Mouse (Mus musculus) CH12.LX (cell line): ENCODE results near the gene Mctp1.

Experiments
- EP300 ChIP-seq: IDR thresholded peaks from 2 replicates; pipeline ENCODE4 v1.6.1; 2011; ENCODE audit warnings: low read length, improper control_type of control experiment
- MAX ChIP-seq: IDR thresholded peaks from 2 replicates; pipeline ENCODE4 v1.6.1; 2011; ENCODE audit warnings: low read length, improper control_type of control experiment
- POLR2A ChIP-seq: IDR thresholded peaks from 2 replicates; pipeline ENCODE4 v1.6.1; 2011; ENCODE audit warnings: low read depth, mild to moderate bottlenecking, improper control_type of control experiment, low read length
- POLR2AphosphoS2 ChIP-seq: IDR thresholded peaks from 2 replicates; pipeline ENCODE4 v1.6.1; 2011; ENCODE audit warnings: low read depth, low read length, improper control_type of control experiment
- SIN3A ChIP-seq: IDR thresholded peaks from 2 replicates; pipeline ENCODE4 v1.6.1; 2012; ENCODE audit warnings: low read length, improper control_type of control experiment, inconsistent platforms
- UBTF ChIP-seq: IDR thresholded peaks from 2 replicates; pipeline ENCODE4 v1.6.1; 2012; ENCODE audit warnings: low read depth, mild to moderate bottlenecking, inconsistent platforms, low read length, improper control_type of control experiment, moderate library complexity

- TF ChIP-seq UBTF = no peak
- TF ChIP-seq EP300 = no peak
- no peak for TF ChIP-seq MAX
- TF ChIP-seq POLR2AphosphoS2 = no peak
- TF ChIP-seq SIN3A = no peak
- no peak for TF ChIP-seq POLR2A
These were observed 511.6 kb downstream of the Mctp1 start for GRCm38 (mm10) chr13:76895770-76896456.
